Mouse (Mus musculus): ENCODE results near the gene Grb7. TPM values are rescaled to one million over a fixed set of nuclear protein-coding genes. Genes with fewer than 3 reads are reported as not detected.

Gene Grb7
- total and polyA plus RNA-seq, 3 experiments: 4.5 to 11.5 (median 8.0) TPM

DNA sequence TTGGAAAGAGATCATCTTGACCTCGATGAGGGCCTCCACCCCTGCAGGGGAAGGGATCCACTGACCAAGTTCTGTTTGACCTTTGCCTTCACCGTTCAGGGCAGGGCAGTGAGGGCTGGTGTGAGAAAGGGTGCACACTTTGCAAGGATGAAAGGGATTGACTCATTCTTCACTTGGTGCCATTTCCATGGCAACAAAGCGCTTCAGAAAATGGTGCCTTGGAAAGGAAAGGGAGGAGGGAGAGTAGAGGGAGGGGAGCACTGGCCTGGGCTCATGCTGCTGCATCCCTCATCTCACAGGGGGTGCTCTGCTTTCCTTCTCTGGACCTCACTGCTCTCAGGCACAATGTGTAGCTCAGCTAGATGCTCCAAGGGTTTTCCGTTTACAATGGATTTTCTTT lies 26.5 kb downstream of the Grb7 start:
- Histone ChIP-seq H3K36me3 (replicated peaks in 1 of 2; ENCODE audit: control insufficient read depth in 1 of 2, insufficient read depth in 1 of 2, low read length in 1 of 2) (peaks cover 40 to 67% of the 10 kb centered on the region in 2 experiments), H3K27me3 (replicated peaks) (no peaks in the 10 kb centered on the region), H3K27ac (ENCODE audit: insufficient read depth, low read depth) (peak overlapping the region; percentile 75), H3K4me3 (replicated peaks in 1 of 3; ENCODE audit: low read depth in 2 of 3, low read length in 2 of 3, poor library complexity in 1 of 3) (peak overlapping the region in 2 of 3 experiments; percentile 20 to 29), H3K4me1 (ENCODE audit: control insufficient read depth in 1 of 2, insufficient read depth in 2 of 2) (peaks cover 31 to 60% of the 10 kb centered on the region in 2 experiments), H3K4me2 (ENCODE audit: insufficient read depth, low read depth, poor library complexity, severe bottlenecking) (peak overlapping the region; percentile 96), H3K79me2 (replicated peaks; ENCODE audit: control insufficient read depth, extremely low read depth, insufficient read depth, poor library complexity, severe bottlenecking) (peaks cover 83% of the 10 kb centered on the region), H3K9me3 (replicated peaks; ENCODE audit: low read length) (no peaks in the 10 kb centered on the region), H3K9ac (ENCODE audit: insufficient read depth, low read depth) (peak overlapping the region; percentile 96; the same call in 1 of the 2 replicates)
- in situ Hi-C loops (cut with MboI; ENCODE audit: low pct_ligation_motif_present, low pct_unique_long_range_greater_than_20kb, low sequenced_read_pairs) (no loop called here), dilution Hi-C loops (cut with MboI; ENCODE audit: extremely low pct_ligation_motif_present, extremely low pct_unique_long_range_greater_than_20kb, low sequenced_read_pairs) (no loop called here)
- TF ChIP-seq MYC (IDR thresholded peaks at IDR 0.05; ENCODE audit: low read depth, low read length): no peak
- TF ChIP-seq MXI1 (IDR thresholded peaks at IDR 0.05; ENCODE audit: low read depth, low read length): peak; percentile 30
- 0 out of 2 replicates have a peak, but pooled peaks have one; percentile 15 for TF ChIP-seq POLR2A (IDR thresholded peaks at IDR 0.05; ENCODE audit: low read depth, low read length)
- no peak for TF ChIP-seq RCOR1 (conservative IDR thresholded peaks at IDR 0.05; ENCODE audit: low read depth, low read length)
- TF ChIP-seq ELF1 (IDR thresholded peaks at IDR 0.05; ENCODE audit: low read depth, low read length): no peak
- no peak for TF ChIP-seq EP300 (IDR thresholded peaks at IDR 0.05; ENCODE audit: low read length)
- peak; percentile 36; the same call in 1 of the 2 replicates for TF ChIP-seq SIN3A (IDR thresholded peaks at IDR 0.05; ENCODE audit: low read length)
- no peak for TF ChIP-seq CHD1 (IDR thresholded peaks at IDR 0.05; ENCODE audit: low read depth, low read length)
- no peak for TF ChIP-seq PAX5 (IDR thresholded peaks at IDR 0.05; ENCODE audit: low read length)
- TF ChIP-seq MEF2A (IDR thresholded peaks at IDR 0.05; ENCODE audit: borderline replicate concordance, low read depth, low read length): no peak
- no peak for TF ChIP-seq ZC3H11A (IDR thresholded peaks at IDR 0.05; ENCODE audit: low read depth, low read length)
- TF ChIP-seq TCF12 (IDR thresholded peaks at IDR 0.05; ENCODE audit: low read depth, low read length): no peak
- TF ChIP-seq UBTF (IDR thresholded peaks at IDR 0.05; ENCODE audit: low read depth, low read length): no peak
- TF ChIP-seq JUND (conservative IDR thresholded peaks at IDR 0.05; ENCODE audit: low read depth, low read length): no peak
- TF ChIP-seq GABPA (IDR thresholded peaks at IDR 0.05; ENCODE audit: insufficient replicate concordance, low read depth, low read length): no peak
- DNase-seq (ENCODE audit: extremely low read depth): no peak

DNA sequence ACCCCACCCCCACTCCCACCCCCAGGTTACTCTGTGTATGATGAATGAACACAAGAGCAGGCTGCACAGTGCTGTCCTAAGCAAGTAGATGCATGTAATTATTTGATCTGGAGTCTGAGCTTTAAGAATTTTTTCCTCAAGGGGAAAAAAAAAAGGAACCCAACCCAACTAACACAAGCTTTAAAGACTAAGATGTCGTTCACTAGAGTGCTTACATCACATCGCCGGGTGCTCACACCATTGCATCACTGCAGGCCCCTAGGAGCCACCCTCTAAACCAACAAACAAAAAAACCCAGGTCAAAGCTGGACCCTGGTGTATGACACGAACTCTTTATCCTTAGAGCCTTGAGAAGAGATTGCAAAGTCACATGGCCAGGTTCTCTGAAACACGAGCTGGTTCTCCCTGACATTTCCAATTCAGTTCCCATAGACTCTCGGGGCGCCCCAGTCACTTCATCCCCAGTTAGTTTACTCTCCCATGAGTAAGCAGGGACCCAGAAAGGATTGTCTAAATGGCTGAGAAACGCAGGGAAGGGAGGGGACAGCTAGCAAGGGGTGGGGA lies 27.8 kb downstream of the Grb7 start:
- Histone ChIP-seq H3K9me3 (replicated peaks; ENCODE audit: low read length) (no peaks in the 10 kb centered on the region), H3K9ac (ENCODE audit: insufficient read depth, low read depth) (peak overlapping the region; percentile 96), H3K4me2 (ENCODE audit: insufficient read depth, low read depth, poor library complexity, severe bottlenecking) (peak overlapping the region; percentile 96), H3K4me1 (ENCODE audit: control insufficient read depth in 1 of 2, insufficient read depth in 2 of 2) (peaks cover 39 to 60% of the 10 kb centered on the region in 2 experiments), H3K27me3 (replicated peaks) (no peaks in the 10 kb centered on the region), H3K27ac (ENCODE audit: insufficient read depth, low read depth) (peak overlapping the region; percentile 88), H3K36me3 (replicated peaks in 1 of 2; ENCODE audit: control insufficient read depth in 1 of 2, insufficient read depth in 1 of 2, low read length in 1 of 2) (peaks cover 27 to 54% of the 10 kb centered on the region in 2 experiments), H3K4me3 (replicated peaks in 1 of 3; ENCODE audit: low read depth in 2 of 3, low read length in 2 of 3, poor library complexity in 1 of 3) (peak overlapping the region; percentile 54 to 83 (median 68)), H3K79me2 (replicated peaks; ENCODE audit: control insufficient read depth, extremely low read depth, insufficient read depth, poor library complexity, severe bottlenecking) (peaks cover 70% of the 10 kb centered on the region)
- no peak for DNase-seq (ENCODE audit: extremely low read depth)
- dilution Hi-C loops (cut with MboI; ENCODE audit: extremely low pct_ligation_motif_present, extremely low pct_unique_long_range_greater_than_20kb, low sequenced_read_pairs): no loop called here
- in situ Hi-C loops (cut with MboI; ENCODE audit: low pct_ligation_motif_present, low pct_unique_long_range_greater_than_20kb, low sequenced_read_pairs): no loop called here
- TF ChIP-seq IRF4 (IDR thresholded peaks at IDR 0.05; ENCODE audit: low read depth, low read length) (peak; percentile 30; the same call in 1 of the 2 replicates), GABPA (IDR thresholded peaks at IDR 0.05; ENCODE audit: insufficient replicate concordance, low read depth, low read length) (no peak), TCF12 (IDR thresholded peaks at IDR 0.05; ENCODE audit: low read depth, low read length) (no peak), MXI1 (IDR thresholded peaks at IDR 0.05; ENCODE audit: low read depth, low read length) (peak; percentile 66), USF1 (IDR thresholded peaks at IDR 0.05; ENCODE audit: low read depth, low read length) (peak; percentile 42), ELF1 (IDR thresholded peaks at IDR 0.05; ENCODE audit: low read depth, low read length) (no peak), RAD21 (IDR thresholded peaks at IDR 0.05; ENCODE audit: low read depth, low read length) (no peak), MAFK (IDR thresholded peaks at IDR 0.05; ENCODE audit: insufficient replicate concordance, low read length) (no peak; the same call in 1 of the 2 replicates), RCOR1 (conservative IDR thresholded peaks at IDR 0.05; ENCODE audit: low read depth, low read length) (peak; percentile 42; the same call in 1 of the 2 replicates), USF2 (conservative IDR thresholded peaks at IDR 0.05; ENCODE audit: low read depth, low read length) (no peak), TBP (conservative IDR thresholded peaks at IDR 0.05; ENCODE audit: low read depth, low read length) (0 out of 2 replicates have a peak, but pooled peaks have one; percentile 54), SMC3 (IDR thresholded peaks at IDR 0.05; ENCODE audit: low read depth, low read length) (no peak), ZNF384 (IDR thresholded peaks at IDR 0.05; ENCODE audit: low read depth, low read length) (peak; percentile 52; the same call in 1 of the 2 replicates), MAZ (IDR thresholded peaks at IDR 0.05; ENCODE audit: low read depth, low read length) (no peak; the same call in 1 of the 2 replicates), CHD2 (IDR thresholded peaks at IDR 0.05; ENCODE audit: low read length) (no peak), JUND (conservative IDR thresholded peaks at IDR 0.05; ENCODE audit: low read depth, low read length) (0 out of 2 replicates have a peak, but pooled peaks have one; percentile 30), KAT2A (IDR thresholded peaks at IDR 0.05; ENCODE audit: insufficient replicate concordance, low read length) (no peak), MEF2A (IDR thresholded peaks at IDR 0.05; ENCODE audit: borderline replicate concordance, low read depth, low read length) (no peak; the same call in 1 of the 2 replicates), POLR2AphosphoS2 (IDR thresholded peaks at IDR 0.05; ENCODE audit: low read depth, low read length) (no peak), ZC3H11A (IDR thresholded peaks at IDR 0.05; ENCODE audit: low read depth, low read length) (no peak), ETS1 (conservative IDR thresholded peaks at IDR 0.05; ENCODE audit: low read depth, low read length) (peak; percentile 39; the same call in 1 of the 2 replicates), CHD1 (IDR thresholded peaks at IDR 0.05; ENCODE audit: low read depth, low read length) (no peak; the same call in 1 of the 2 replicates), SIN3A (IDR thresholded peaks at IDR 0.05; ENCODE audit: low read length) (no peak; the same call in 1 of the 2 replicates), UBTF (IDR thresholded peaks at IDR 0.05; ENCODE audit: low read depth, low read length) (no peak), PAX5 (IDR thresholded peaks at IDR 0.05; ENCODE audit: low read length) (no peak)
